ENCODE assay signal across 9 mouse cellular contexts in genomic region chr7:35035141-35035553, GRCm38 (mm10). TPM values are rescaled to one million over a fixed set of nuclear protein-coding genes. Genes with fewer than 3 reads are reported as not detected.
DNase-seq lines count a peak whose midpoint lies in the region; ATAC-seq and TF ChIP-seq lines count a peak whose summit lies in the region.
"Had no signal": no experiment of that assay in that cellular context is flagged by ENCODE, and none has a peak within 500 bp of the region (broad histone marks: within the 10 kb centered on the region; RNA-seq: fewer than 3 reads in every experiment).

No protein-coding gene starts in this region.

- H3K9ac ChIP-seq in hindbrain, embryonic 16.5 days (ENCODE audit: low read depth, low read length): no peak overlapping the region; the same call in 1 of the 2 replicates

- no peaks in the 10 kb centered on the region for H3K9me3 ChIP-seq in hindbrain, embryonic 16.5 days (ENCODE audit: control insufficient read depth, low read length)

- H3K4me3 ChIP-seq in hindbrain, embryonic 16.5 days (ENCODE audit: low read length): no peak overlapping the region

- 15% methylated on average over 6 of the region's 6 CpGs for WGBS in hindbrain, embryonic 16.5 days

- no peak for TF ChIP-seq POLR2A in brain, embryonic 14.5 days (IDR thresholded peaks at IDR 0.05; ENCODE audit: borderline replicate concordance, extremely low read depth, insufficient read depth, insufficient read length, poor library complexity, severe bottlenecking)

- H3K27ac ChIP-seq in hindbrain, embryonic 16.5 days (ENCODE audit: low read depth, low read length): peak overlapping the region; percentile 70

- H3K4me1 ChIP-seq in hindbrain, embryonic 16.5 days (ENCODE audit: control insufficient read depth, insufficient read depth, low read depth, low read length): peaks cover 23% of the 10 kb centered on the region

- peaks cover 9% of the 10 kb centered on the region for H3K36me3 ChIP-seq in hindbrain, embryonic 16.5 days (ENCODE audit: control insufficient read depth, insufficient read depth, low read length)

- no peak overlapping the region for H3K4me2 ChIP-seq in hindbrain, embryonic 16.5 days (ENCODE audit: low read length)

- TF ChIP-seq CTCF in brain, embryonic 14.5 days (IDR thresholded peaks at IDR 0.05; ENCODE audit: borderline replicate concordance, extremely low read depth, insufficient read depth, insufficient read length): no peak

- peak; percentile 26 for DNase-seq in heart, adult 8-10 months (ENCODE audit: low spot score)
- no peak for DNase-seq in heart, postnatal 4 days
- peak; percentile 23 for DNase-seq in brain, embryonic 14.5 days (ENCODE audit: low read depth)
- DNase-seq in lung, postnatal 14 days: peak; percentile 47
- no peak for DNase-seq in spleen, postnatal 4 days (ENCODE audit: low spot score in 2 of 2)
- DNase-seq in urinary bladder, postnatal 4 days (ENCODE audit: low spot score in 2 of 2): no peak
- no peak for DNase-seq in frontal cortex, postnatal 14 days (ENCODE audit: low spot score in 2 of 2)
- DNase-seq: cerebellum, postnatal 25 days had no signal

- ATAC-seq in hindbrain, embryonic 16.5 days: peak; percentile 46

- H3K27me3 ChIP-seq in hindbrain, embryonic 16.5 days (replicated peaks; ENCODE audit: control insufficient read depth, insufficient read depth, low read length): no peaks in the 10 kb centered on the region

RNA-seq across cellular contexts. Expression of gene Cebpg, which starts 21.2 kb away (rescaled TPM):
- total RNA-seq in heart, adult 8-10 months (2022): 10 to 100 TPM; 16.5 to 24.9 (median 22.3) TPM
- 10 to 100 TPM; 17.4 to 19.3 TPM for total RNA-seq in heart, postnatal 4 days (2021)
- polyA plus RNA-seq in brain, embryonic 14.5 days (2012; rRNA removed): 27.2 and 29.8 TPM in 2 replicates
- 25.5 and 30.0 TPM in 2 replicates for polyA plus RNA-seq in hindbrain, embryonic 16.5 days (2015; fragmentation: Nextera tagmentation; extraction: Ambion mirVana)

Comparison
In these comparisons a context has a peak if more than half of its experiments do, and no peak if none do; other contexts are left out.
1. DNase-seq: peak in heart, adult 8-10 months (single experiment), brain, embryonic 14.5 days (single experiment) and lung, postnatal 14 days (single experiment); none in heart, postnatal 4 days (single experiment), spleen, postnatal 4 days (0 of 2), urinary bladder, postnatal 4 days (0 of 2) and frontal cortex, postnatal 14 days (0 of 2).